Mouse (Mus musculus) thymus, postnatal 4 days (tissue): Measurements from ENCODE around the gene Dnajb4.

ENCODE experiments used
- DNase-seq: peaks from one replicate; pipeline ENCODE4 v3.0.0; 2021

The Dnajb4 gene

GRCm38 (mm10) chr3:152171236-152171635 lies 38.9 kb downstream of the Dnajb4 start:
- DNase-seq: no peak

GRCm38 (mm10) chr3:152170407-152170806 lies 39.7 kb downstream of the Dnajb4 start:
- no peak for DNase-seq

- DNase-seq: no peak
Measured at GRCm38 (mm10) chr3:152168007-152168406, 42.1 kb downstream of the Dnajb4 start.

GRCm38 (mm10) chr3:152166699-152167451 lies 43.2 kb downstream of the Dnajb4 start:
- no peak for DNase-seq

GRCm38 (mm10) chr3:152166099-152166423 lies 44.0 kb downstream of the Dnajb4 start, which contains the start of gene Gipc2:
Gene Gipc2 (minus strand): TSS chr3:152166230.
- no peak for DNase-seq

- peak; percentile 54 for DNase-seq
Measured at GRCm38 (mm10) chr3:152165351-152166098, 44.6 kb downstream of the Dnajb4 start.

- no peak for DNase-seq
Measured at GRCm38 (mm10) chr3:152165014-152165350, 45.1 kb downstream of the Dnajb4 start.

GRCm38 (mm10) chr3:152163320-152163719 lies 46.8 kb downstream of the Dnajb4 start:
- no peak for DNase-seq

GRCm38 (mm10) chr3:152160607-152161006 lies 49.5 kb downstream of the Dnajb4 start:
- DNase-seq: peak; percentile 27

GRCm38 (mm10) chr3:152159321-152159720 lies 50.8 kb downstream of the Dnajb4 start:
- no peak for DNase-seq

- no peak for DNase-seq
Measured at GRCm38 (mm10) chr3:152158344-152159291, 51.5 kb downstream of the Dnajb4 start.

GRCm38 (mm10) chr3:152156816-152157496 lies 53.1 kb downstream of the Dnajb4 start:
- no peak for DNase-seq

- DNase-seq: no peak
Measured at GRCm38 (mm10) chr3:152155296-152155948, 54.7 kb downstream of the Dnajb4 start.

GRCm38 (mm10) chr3:152154095-152154494 lies 56.0 kb downstream of the Dnajb4 start:
- no peak for DNase-seq

GRCm38 (mm10) chr3:152153152-152153551 lies 57.0 kb downstream of the Dnajb4 start:
- DNase-seq: no peak

GRCm38 (mm10) chr3:152152483-152152804 lies 57.7 kb downstream of the Dnajb4 start:
- DNase-seq: no peak

- no peak for DNase-seq
Measured at GRCm38 (mm10) chr3:152151725-152152482, 58.2 kb downstream of the Dnajb4 start.

GRCm38 (mm10) chr3:152149863-152150262 lies 60.2 kb downstream of the Dnajb4 start:
- DNase-seq: no peak

- DNase-seq: no peak
Measured at GRCm38 (mm10) chr3:152149449-152149848, 60.7 kb downstream of the Dnajb4 start.

- DNase-seq: no peak
Measured at GRCm38 (mm10) chr3:152147085-152147831, 62.8 kb downstream of the Dnajb4 start.

- no peak for DNase-seq
Measured at GRCm38 (mm10) chr3:152145186-152145585, 64.9 kb downstream of the Dnajb4 start.
